Mouse (Mus musculus): ENCODE results near the gene Fam98b.

GRCm38 (mm10) chr2:117303391-117304350 lies 54.1 kb downstream of the Fam98b start:
- TF ChIP-seq CHD2 (IDR thresholded peaks at IDR 0.05; ENCODE audit: low read depth, low read length) (no peak), ZNF384 (IDR thresholded peaks at IDR 0.05; ENCODE audit: low read depth, low read length) (no peak)
